Mouse (Mus musculus): ENCODE data around the gene Trabd2b. TPM values are rescaled to one million over a fixed set of nuclear protein-coding genes. Genes with fewer than 3 reads are reported as not detected.

The Trabd2b gene
- total and polyA plus RNA-seq, 3 experiments = not detected

GRCm38 (mm10) chr4:114642469-114642868 is 235.9 kb downstream of the Trabd2b start:
- peaks cover 0 to 3% of the 10 kb centered on the region in 2 experiments; a peak in 2 of 4 replicates for H3K27me3 ChIP-seq (ENCODE audit: control insufficient read depth in 1 of 2, insufficient read depth in 2 of 2, low read length in 2 of 2)
- H3K79me2 ChIP-seq (ENCODE audit: control insufficient read depth, insufficient read depth, low read length, poor library complexity) = no peaks in the 10 kb centered on the region
- no peak overlapping the region for H3K9ac ChIP-seq (ENCODE audit: control insufficient read depth, low read depth, low read length, poor library complexity, severe bottlenecking)
- no peak for TF ChIP-seq KAT2A (conservative IDR thresholded peaks at IDR 0.05; ENCODE audit: low read depth, low read length)
- TF ChIP-seq ELF1 (IDR thresholded peaks at IDR 0.05; ENCODE audit: low read depth, low read length) = no peak
- no peak for TF ChIP-seq GABPA (IDR thresholded peaks at IDR 0.05; ENCODE audit: low read depth, low read length)
- TF ChIP-seq MYB (IDR thresholded peaks at IDR 0.05; ENCODE audit: low read depth, low read length) = no peak
- no peak overlapping the region for H3K4me3 ChIP-seq (ENCODE audit: control insufficient read depth in 1 of 2, insufficient read depth in 1 of 2, low read depth in 2 of 2, low read length in 2 of 2)
- no peaks in the 10 kb centered on the region for H3K36me3 ChIP-seq (ENCODE audit: control insufficient read depth in 1 of 2, insufficient read depth in 2 of 2, low read length in 2 of 2)
- no peaks in the 10 kb centered on the region for H3K9me3 ChIP-seq (replicated peaks; ENCODE audit: insufficient read depth, low read length)
- DNase-seq (ENCODE audit: low read depth, low spot score) = no peak
- no peaks in the 10 kb centered on the region for H3K4me1 ChIP-seq (ENCODE audit: control insufficient read depth in 1 of 2, insufficient read depth in 2 of 2, low read length in 2 of 2)
- H3K27ac ChIP-seq (ENCODE audit: control insufficient read depth, low read depth, low read length) = no peak overlapping the region

DNA sequence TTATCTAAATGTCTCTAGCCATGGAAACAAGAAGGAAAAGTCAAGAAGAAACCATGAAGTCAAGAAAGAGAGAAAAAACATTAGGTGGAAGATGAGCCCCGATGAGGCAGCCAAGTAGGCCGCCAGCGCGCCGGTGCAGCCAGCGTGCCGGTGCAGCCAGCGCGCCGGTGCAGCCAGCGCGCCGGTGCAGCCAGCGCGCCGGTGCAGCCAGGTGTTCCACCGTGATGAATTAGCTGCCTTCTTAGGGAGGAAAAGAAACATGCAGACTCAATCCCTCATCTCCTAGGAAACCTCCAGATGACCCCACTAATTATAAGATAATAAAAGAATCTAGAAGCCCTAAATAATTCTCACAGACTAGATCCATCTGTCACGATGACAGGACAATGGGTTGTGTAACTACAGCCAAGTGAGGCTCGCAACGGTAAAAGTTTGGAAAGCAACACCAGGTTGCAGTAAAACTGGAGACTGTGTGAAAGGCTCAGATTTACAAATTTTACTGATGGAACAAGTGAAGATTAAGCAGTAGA is 237.2 kb downstream of the Trabd2b start:
- no peaks in the 10 kb centered on the region for H3K9me3 ChIP-seq (replicated peaks; ENCODE audit: insufficient read depth, low read length)
- TF ChIP-seq TBP (IDR thresholded peaks at IDR 0.05; ENCODE audit: low read depth, low read length) = no peak
- TF ChIP-seq E2F4 (IDR thresholded peaks at IDR 0.05; ENCODE audit: borderline replicate concordance, low read depth, low read length) = no peak
- TF ChIP-seq JUND (IDR thresholded peaks at IDR 0.05; ENCODE audit: low read depth, low read length) = no peak
- TF ChIP-seq RCOR1 (IDR thresholded peaks at IDR 0.05; ENCODE audit: low read depth, low read length) = no peak
- no peak for TF ChIP-seq NELFE (IDR thresholded peaks at IDR 0.05; ENCODE audit: low read depth, low read length)
- TF ChIP-seq USF2 (IDR thresholded peaks at IDR 0.05; ENCODE audit: borderline replicate concordance in 1 of 2, insufficient read depth in 1 of 2, low read depth in 1 of 2, low read length in 2 of 2) = no peak
- no peak for TF ChIP-seq NRF1 (IDR thresholded peaks at IDR 0.05; ENCODE audit: insufficient read depth, low read depth, low read length, poor library complexity, severe bottlenecking)
- no peak for TF ChIP-seq MAZ (IDR thresholded peaks at IDR 0.05; ENCODE audit: low read depth, low read length)
- no peak for TF ChIP-seq TCF12 (IDR thresholded peaks at IDR 0.05; ENCODE audit: low read depth, low read length)
- no peak for TF ChIP-seq CHD1 (IDR thresholded peaks at IDR 0.05; ENCODE audit: low read depth, low read length)
- no peak for TF ChIP-seq EP300 (IDR thresholded peaks at IDR 0.05; ENCODE audit: low read depth in 1 of 2, low read length in 2 of 2)
- no peak for TF ChIP-seq POLR2AphosphoS5 (IDR thresholded peaks at IDR 0.05; ENCODE audit: borderline replicate concordance, low read depth, low read length)
- TF ChIP-seq SIN3A (IDR thresholded peaks at IDR 0.05; ENCODE audit: low read length) = no peak
- no peak for TF ChIP-seq BHLHE40 (IDR thresholded peaks at IDR 0.05; ENCODE audit: borderline replicate concordance, low read depth, low read length)
- no peak for TF ChIP-seq CHD2 (IDR thresholded peaks at IDR 0.05; ENCODE audit: low read length)
- no peak for TF ChIP-seq ZC3H11A (IDR thresholded peaks at IDR 0.05; ENCODE audit: low read depth, low read length)
- H3K4me3 ChIP-seq (ENCODE audit: control insufficient read depth in 1 of 2, insufficient read depth in 1 of 2, low read depth in 2 of 2, low read length in 2 of 2) = no peak overlapping the region
- H3K36me3 ChIP-seq (ENCODE audit: control insufficient read depth in 1 of 2, insufficient read depth in 2 of 2, low read length in 2 of 2) = no peaks in the 10 kb centered on the region
- H3K79me2 ChIP-seq (ENCODE audit: control insufficient read depth, insufficient read depth, low read length, poor library complexity) = no peaks in the 10 kb centered on the region
- H3K4me1 ChIP-seq (ENCODE audit: control insufficient read depth in 1 of 2, insufficient read depth in 2 of 2, low read length in 2 of 2) = no peaks in the 10 kb centered on the region
- H3K9ac ChIP-seq (ENCODE audit: control insufficient read depth, low read depth, low read length, poor library complexity, severe bottlenecking) = no peak overlapping the region
- DNase-seq (ENCODE audit: low read depth, low spot score) = no peak
- H3K27ac ChIP-seq (ENCODE audit: control insufficient read depth, low read depth, low read length) = no peak overlapping the region
- H3K27me3 ChIP-seq (ENCODE audit: control insufficient read depth in 1 of 2, insufficient read depth in 2 of 2, low read length in 2 of 2) = peaks cover 0 to 3% of the 10 kb centered on the region in 2 experiments; a peak in 2 of 4 replicates
